Mouse (Mus musculus): ENCODE results near the gene Hoxc11. TPM values are rescaled to one million over a fixed set of nuclear protein-coding genes. Genes with fewer than 3 reads are reported as not detected.

The Hoxc11 gene
- polyA plus RNA-seq, 1 experiment: not detected

- H3K4me1 ChIP-seq (ENCODE audit: control insufficient read depth, insufficient read depth, insufficient read length, low read length): peaks cover 3% of the 10 kb centered on the region
- H3K27ac ChIP-seq (ENCODE audit: insufficient read depth, low read depth, low read length): no peak within 1 kb of the TSS
- no peaks in the 10 kb centered on the region for H3K36me3 ChIP-seq (ENCODE audit: control insufficient read depth, insufficient read depth, low read length)
- 7% methylated on average over 27 of the region's 27 CpGs for WGBS
- H3K4me3 ChIP-seq (ENCODE audit: low read depth, low read length): no peak within 1 kb of the TSS
- TF ChIP-seq CTCF (IDR thresholded peaks at IDR 0.05; ENCODE audit: extremely low read depth, insufficient read length, insufficient replicate concordance, low read depth, low read length): no peak
- no peak for TF ChIP-seq POLR2A (IDR thresholded peaks at IDR 0.05; ENCODE audit: low read depth, low read length)
- H3K27me3 ChIP-seq (ENCODE audit: control insufficient read depth, insufficient read depth, low read length): peaks cover 85% of the 10 kb centered on the region
Observed at GRCm38 (mm10) chr15:102966776-102967311, 12.6 kb downstream of the Hoxc11 start, which contains the start of gene Hoxc10. Hoxc10 (plus strand) TSS chr15:102966796.

- 13% methylated on average over 12 of the region's 12 CpGs for WGBS
- no peaks in the 10 kb centered on the region for H3K36me3 ChIP-seq (ENCODE audit: control insufficient read depth, insufficient read depth, low read length)
- TF ChIP-seq POLR2A (IDR thresholded peaks at IDR 0.05; ENCODE audit: low read depth, low read length) (no peak), CTCF (IDR thresholded peaks at IDR 0.05; ENCODE audit: extremely low read depth, insufficient read length, insufficient replicate concordance, low read depth, low read length) (no peak)
- H3K27ac ChIP-seq (ENCODE audit: insufficient read depth, low read depth, low read length): no peak within 1 kb of the TSS
- peaks cover 3% of the 10 kb centered on the region for H3K4me1 ChIP-seq (ENCODE audit: control insufficient read depth, insufficient read depth, insufficient read length, low read length)
- H3K27me3 ChIP-seq (ENCODE audit: control insufficient read depth, insufficient read depth, low read length): peaks cover 88% of the 10 kb centered on the region
- no peak within 1 kb of the TSS for H3K4me3 ChIP-seq (ENCODE audit: low read depth, low read length)
Observed at GRCm38 (mm10) chr15:102967312-102967510, 13.0 kb downstream of the Hoxc11 start, which contains the start of gene Hoxc5. Hoxc5 (plus strand) TSS chr15:102967443.

GRCm38 (mm10) chr15:102967511-102968397 is 13.5 kb downstream of the Hoxc11 start:
- Histone ChIP-seq H3K27ac (ENCODE audit: insufficient read depth, low read depth, low read length) (no peak overlapping the region), H3K36me3 (ENCODE audit: control insufficient read depth, insufficient read depth, low read length) (no peaks in the 10 kb centered on the region), H3K27me3 (ENCODE audit: control insufficient read depth, insufficient read depth, low read length) (peaks cover 88% of the 10 kb centered on the region), H3K4me3 (ENCODE audit: low read depth, low read length) (no peak overlapping the region), H3K4me1 (ENCODE audit: control insufficient read depth, insufficient read depth, insufficient read length, low read length) (peaks cover 3% of the 10 kb centered on the region)
- TF ChIP-seq POLR2A (IDR thresholded peaks at IDR 0.05; ENCODE audit: low read depth, low read length) (no peak), CTCF (IDR thresholded peaks at IDR 0.05; ENCODE audit: extremely low read depth, insufficient read length, insufficient replicate concordance, low read depth, low read length) (no peak)
- WGBS: 7% methylated on average over 34 of the region's 34 CpGs

- H3K27ac ChIP-seq (ENCODE audit: insufficient read depth, low read depth, low read length): no peak overlapping the region
- TF ChIP-seq POLR2A (IDR thresholded peaks at IDR 0.05; ENCODE audit: low read depth, low read length) (no peak), CTCF (IDR thresholded peaks at IDR 0.05; ENCODE audit: extremely low read depth, insufficient read length, insufficient replicate concordance, low read depth, low read length) (no peak)
- H3K4me1 ChIP-seq (ENCODE audit: control insufficient read depth, insufficient read depth, insufficient read length, low read length): no peaks in the 10 kb centered on the region; the same call in 1 of the 2 replicates
- H3K36me3 ChIP-seq (ENCODE audit: control insufficient read depth, insufficient read depth, low read length): no peaks in the 10 kb centered on the region
- H3K27me3 ChIP-seq (ENCODE audit: control insufficient read depth, insufficient read depth, low read length): peaks cover 89% of the 10 kb centered on the region
- 52% methylated on average over 1 of the region's 1 CpGs for WGBS
- no peak overlapping the region for H3K4me3 ChIP-seq (ENCODE audit: low read depth, low read length)
Observed at GRCm38 (mm10) chr15:102969296-102969695, 15.1 kb downstream of the Hoxc11 start.

GRCm38 (mm10) chr15:102970740-102971139 is 16.5 kb downstream of the Hoxc11 start:
- H3K4me3 ChIP-seq (ENCODE audit: low read depth, low read length): no peak overlapping the region
- no peaks in the 10 kb centered on the region; the same call in 1 of the 2 replicates for H3K4me1 ChIP-seq (ENCODE audit: control insufficient read depth, insufficient read depth, insufficient read length, low read length)
- H3K36me3 ChIP-seq (ENCODE audit: control insufficient read depth, insufficient read depth, low read length): no peaks in the 10 kb centered on the region
- no peak overlapping the region for H3K27ac ChIP-seq (ENCODE audit: insufficient read depth, low read depth, low read length)
- 2% methylated on average over 12 of the region's 12 CpGs for WGBS
- peaks cover 85% of the 10 kb centered on the region for H3K27me3 ChIP-seq (ENCODE audit: control insufficient read depth, insufficient read depth, low read length)
- TF ChIP-seq POLR2A (IDR thresholded peaks at IDR 0.05; ENCODE audit: low read depth, low read length): no peak
- TF ChIP-seq CTCF (IDR thresholded peaks at IDR 0.05; ENCODE audit: extremely low read depth, insufficient read length, insufficient replicate concordance, low read depth, low read length): no peak

- no peak overlapping the region for H3K4me3 ChIP-seq (ENCODE audit: low read depth, low read length)
- H3K4me1 ChIP-seq (ENCODE audit: control insufficient read depth, insufficient read depth, insufficient read length, low read length): peaks cover 3% of the 10 kb centered on the region; the same call in 1 of the 2 replicates
- 4% methylated on average over 21 of the region's 21 CpGs for WGBS
- no peak overlapping the region for H3K27ac ChIP-seq (ENCODE audit: insufficient read depth, low read depth, low read length)
- peaks cover 85% of the 10 kb centered on the region for H3K27me3 ChIP-seq (ENCODE audit: control insufficient read depth, insufficient read depth, low read length)
- H3K36me3 ChIP-seq (ENCODE audit: control insufficient read depth, insufficient read depth, low read length): no peaks in the 10 kb centered on the region
- no peak for TF ChIP-seq POLR2A (IDR thresholded peaks at IDR 0.05; ENCODE audit: low read depth, low read length)
- no peak for TF ChIP-seq CTCF (IDR thresholded peaks at IDR 0.05; ENCODE audit: extremely low read depth, insufficient read length, insufficient replicate concordance, low read depth, low read length)
Observed at GRCm38 (mm10) chr15:102972254-102972653, 18.0 kb downstream of the Hoxc11 start.

GRCm38 (mm10) chr15:102972753-102973152 is 18.5 kb downstream of the Hoxc11 start:
- H3K4me1 ChIP-seq (ENCODE audit: control insufficient read depth, insufficient read depth, insufficient read length, low read length): peaks cover 4% of the 10 kb centered on the region; the same call in 1 of the 2 replicates
- peaks cover 85% of the 10 kb centered on the region for H3K27me3 ChIP-seq (ENCODE audit: control insufficient read depth, insufficient read depth, low read length)
- no peak for TF ChIP-seq POLR2A (IDR thresholded peaks at IDR 0.05; ENCODE audit: low read depth, low read length)
- no peak for TF ChIP-seq CTCF (IDR thresholded peaks at IDR 0.05; ENCODE audit: extremely low read depth, insufficient read length, insufficient replicate concordance, low read depth, low read length)
- no peak overlapping the region for H3K27ac ChIP-seq (ENCODE audit: insufficient read depth, low read depth, low read length)
- no peaks in the 10 kb centered on the region for H3K36me3 ChIP-seq (ENCODE audit: control insufficient read depth, insufficient read depth, low read length)
- WGBS: 11% methylated on average over 6 of the region's 6 CpGs
- no peak overlapping the region for H3K4me3 ChIP-seq (ENCODE audit: low read depth, low read length)
